Mouse (Mus musculus): ENCODE measurements around the gene Gcnt2. TPM values are rescaled to one million over a fixed set of nuclear protein-coding genes. Genes with fewer than 3 reads are reported as not detected.

Gene Gcnt2
- polyA plus RNA-seq (2014; fragmentation: Illumina TruSeq; extraction: RNeasy Lipid Tissue Mini Kit (QIAGEN cat#74804); ENCODE audit: low read depth, low replicate concordance): 43.2 TPM

GRCm38 (mm10) chr13:40859652-40860399 is at the start of gene Gcnt2:
TSS of gene Gcnt2 (plus strand) at chr13:40859754.

GRCm38 (mm10) chr13:41000926-41001639 is 141.5 kb downstream of the Gcnt2 start, which contains the start of gene Pak1ip1:
TSS of gene Pak1ip1 (plus strand) at chr13:41001023.

Other genes with a start within 250 kb of the Gcnt2 start
- gene Tfap2a, start 121.4 kb upstream of the Gcnt2 start, polyA plus RNA-seq (2014; fragmentation: Illumina TruSeq; extraction: RNeasy Lipid Tissue Mini Kit (QIAGEN cat#74804); ENCODE audit: low read depth, low replicate concordance): 3.5 TPM
- 53.4 TPM for gene Pak1ip1, start 141.3 kb downstream of the Gcnt2 start, polyA plus RNA-seq (2014; fragmentation: Illumina TruSeq; extraction: RNeasy Lipid Tissue Mini Kit (QIAGEN cat#74804); ENCODE audit: low read depth, low replicate concordance)
- gene Tmem14c, start 156.5 kb downstream of the Gcnt2 start, polyA plus RNA-seq (2014; fragmentation: Illumina TruSeq; extraction: RNeasy Lipid Tissue Mini Kit (QIAGEN cat#74804); ENCODE audit: low read depth, low replicate concordance): 47.9 TPM
- gene Mak, start 220.0 kb downstream of the Gcnt2 start, polyA plus RNA-seq (2014; fragmentation: Illumina TruSeq; extraction: RNeasy Lipid Tissue Mini Kit (QIAGEN cat#74804); ENCODE audit: low read depth, low replicate concordance): not detected

Measured in kidney, adult 10 weeks (tissue).